Mouse (Mus musculus) MEL (cell line): ENCODE measurements around the gene Mrgprg. TPM values are rescaled to one million over a fixed set of nuclear protein-coding genes. Genes with fewer than 3 reads are reported as not detected.

Source experiments
- DNase-seq: peaks from one replicate; pipeline ENCODE4 v3.0.0; 2011; ENCODE audit warnings: low read depth, low spot score
- H3K27ac ChIP-seq: 2 replicates; pipeline ENCODE4 v1.5.1; 2012; ENCODE audit warnings: low read depth, mild to moderate bottlenecking, control low read depth, low read length, moderate library complexity; ENCODE audit not compliant: control insufficient read depth
- H3K27me3 ChIP-seq, 2 experiments: fragments of 150-350 bp in 1 of 2; sonication (generic) in 1 of 2; 2 replicates each; pipeline ENCODE4 v1.6.1; 2012; ENCODE audit warnings: low read length in 2 of 2, mild to moderate bottlenecking in 2 of 2, improper control_type of control experiment in 1 of 2, moderate library complexity in 1 of 2; ENCODE audit not compliant: insufficient read depth in 2 of 2, control insufficient read depth in 1 of 2
- H3K36me3 ChIP-seq, 2 experiments: 2 replicates each; pipeline ENCODE4 v1.6.1; 2012 to 2014; ENCODE audit warnings: low read length in 2 of 2, improper control_type of control experiment in 1 of 2, inconsistent platforms in 1 of 2, mild to moderate bottlenecking in 1 of 2; ENCODE audit not compliant: insufficient read depth in 2 of 2, control insufficient read depth in 1 of 2
- H3K4me1 ChIP-seq, 2 experiments: fragments of 150-350 bp in 1 of 2; sonication (generic) in 1 of 2; 2 replicates each; pipeline ENCODE4 v1.6.1; 2012; ENCODE audit warnings: low read length in 2 of 2, improper control_type of control experiment in 1 of 2, mild to moderate bottlenecking in 1 of 2; ENCODE audit not compliant: insufficient read depth in 2 of 2, control insufficient read depth in 1 of 2
- H3K4me3 ChIP-seq, 2 experiments: fragments of 150-350 bp in 1 of 2; sonication (generic) in 1 of 2; 2 replicates each; pipeline ENCODE4 v1.5.1; 2012; ENCODE audit warnings: low read depth in 2 of 2, low read length in 2 of 2, mild to moderate bottlenecking in 2 of 2, moderate library complexity in 2 of 2, control low read depth in 1 of 2, improper control_type of control experiment in 1 of 2; ENCODE audit not compliant: control insufficient read depth in 1 of 2, insufficient read depth in 1 of 2
- H3K79me2 ChIP-seq: 2 replicates; pipeline ENCODE4 v1.6.1; 2012; ENCODE audit warnings: mild to moderate bottlenecking, low read length, moderate library complexity; ENCODE audit not compliant: control insufficient read depth, poor library complexity, insufficient read depth
- H3K9ac ChIP-seq: 2 replicates; pipeline ENCODE4 v1.6.1; 2012; ENCODE audit warnings: low read depth, mild to moderate bottlenecking, control low read depth, low read length, moderate library complexity; ENCODE audit not compliant: control insufficient read depth, poor library complexity, severe bottlenecking
- H3K9me3 ChIP-seq: fragments of 150-350 bp; sonication (generic); replicated peaks from 2 replicates; pipeline ENCODE4 v1.6.1; 2012; ENCODE audit warnings: mild to moderate bottlenecking, low read length, improper control_type of control experiment, moderate library complexity; ENCODE audit not compliant: insufficient read depth
- BHLHE40 ChIP-seq: IDR thresholded peaks from 2 replicates; pipeline ENCODE4 v1.6.1; 2012; ENCODE audit warnings: low read depth, mild to moderate bottlenecking, inconsistent platforms, low read length, improper control_type of control experiment, borderline replicate concordance
- CHD1 ChIP-seq: IDR thresholded peaks from 2 replicates; pipeline ENCODE4 v1.6.1; 2012; ENCODE audit warnings: low read depth, mild to moderate bottlenecking, inconsistent platforms, low read length, improper control_type of control experiment
- CHD2 ChIP-seq: IDR thresholded peaks from 2 replicates; pipeline ENCODE4 v1.6.1; 2011; ENCODE audit warnings: low read length, improper control_type of control experiment
- ETS1 ChIP-seq: IDR thresholded peaks from 2 replicates; pipeline ENCODE4 v1.6.1; 2012; ENCODE audit warnings: low read depth, mild to moderate bottlenecking, inconsistent platforms, low read length, improper control_type of control experiment, moderate library complexity
- HCFC1 ChIP-seq: IDR thresholded peaks from 2 replicates; pipeline ENCODE4 v1.6.1; 2012; ENCODE audit warnings: low read depth, mild to moderate bottlenecking, inconsistent platforms, low read length, improper control_type of control experiment, moderate library complexity
- MAFK ChIP-seq: IDR thresholded peaks from 2 replicates; pipeline ENCODE4 v1.6.1; 2011; ENCODE audit warnings: low read depth, mild to moderate bottlenecking, low read length, improper control_type of control experiment, borderline replicate concordance
- MAZ ChIP-seq: IDR thresholded peaks from 2 replicates; pipeline ENCODE4 v1.6.1; 2012; ENCODE audit warnings: low read depth, mild to moderate bottlenecking, inconsistent platforms, low read length, improper control_type of control experiment
- MEF2A ChIP-seq: IDR thresholded peaks from 2 replicates; pipeline ENCODE4 v1.6.1; 2014; ENCODE audit warnings: low read depth, mild to moderate bottlenecking, inconsistent platforms, low read length, improper control_type of control experiment; ENCODE audit not compliant: poor library complexity, insufficient replicate concordance, severe bottlenecking; ENCODE audit errors: extremely low read depth
- MXI1 ChIP-seq: IDR thresholded peaks from 2 replicates; pipeline ENCODE4 v1.6.1; 2011; ENCODE audit warnings: mild to moderate bottlenecking, low read depth, low read length, improper control_type of control experiment
- NELFE ChIP-seq: IDR thresholded peaks from 2 replicates; pipeline ENCODE4 v1.6.1; 2011; ENCODE audit warnings: low read depth, low read length, improper control_type of control experiment
- POLR2A ChIP-seq, 2 experiments: IDR thresholded peaks; 2 replicates each; pipeline ENCODE4 v1.6.1; 2011 to 2012; ENCODE audit warnings: low read length in 2 of 2, mild to moderate bottlenecking in 2 of 2, control low read depth in 1 of 2, improper control_type of control experiment in 1 of 2, low read depth in 1 of 2, moderate library complexity in 1 of 2; ENCODE audit not compliant: control insufficient read depth in 1 of 2, insufficient read depth in 1 of 2, poor library complexity in 1 of 2
- POLR2AphosphoS2 ChIP-seq: IDR thresholded peaks from 2 replicates; pipeline ENCODE4 v1.6.1; 2011; ENCODE audit warnings: low read length, improper control_type of control experiment
- POLR2AphosphoS5 ChIP-seq: IDR thresholded peaks from 2 replicates; pipeline ENCODE4 v1.6.1; 2012; ENCODE audit warnings: low read depth, borderline replicate concordance, mild to moderate bottlenecking, inconsistent platforms, low read length, moderate library complexity, mixed read lengths
- RAD21 ChIP-seq: IDR thresholded peaks from 2 replicates; pipeline ENCODE4 v1.6.1; 2011; ENCODE audit warnings: mild to moderate bottlenecking, low read depth, low read length, improper control_type of control experiment
- RCOR1 ChIP-seq: IDR thresholded peaks from 2 replicates; pipeline ENCODE4 v1.6.1; 2012; ENCODE audit warnings: low read depth, mild to moderate bottlenecking, inconsistent platforms, low read length, improper control_type of control experiment
- SMC3 ChIP-seq: IDR thresholded peaks from 2 replicates; pipeline ENCODE4 v1.6.1; 2011; ENCODE audit warnings: low read depth, low read length, improper control_type of control experiment
- TBP ChIP-seq: IDR thresholded peaks from 2 replicates; pipeline ENCODE4 v1.8.0; 2011; ENCODE audit warnings: low read depth, low read length, improper control_type of control experiment
- UBTF ChIP-seq: IDR thresholded peaks from 2 replicates; pipeline ENCODE4 v1.6.1; 2012; ENCODE audit warnings: low read depth, mild to moderate bottlenecking, inconsistent platforms, low read length, improper control_type of control experiment, moderate library complexity, borderline replicate concordance; ENCODE audit not compliant: insufficient read depth
- USF1 ChIP-seq: IDR thresholded peaks from 2 replicates; pipeline ENCODE4 v1.6.1; 2014; ENCODE audit warnings: low read depth, mild to moderate bottlenecking, inconsistent platforms, low read length, improper control_type of control experiment, moderate library complexity
- USF2 ChIP-seq, 2 experiments: IDR thresholded peaks; 2 replicates each; pipeline ENCODE4 v1.6.1; 2011 to 2012; ENCODE audit warnings: improper control_type of control experiment in 2 of 2, low read length in 2 of 2, borderline replicate concordance in 1 of 2, inconsistent platforms in 1 of 2, low read depth in 1 of 2, mild to moderate bottlenecking in 1 of 2; ENCODE audit not compliant: insufficient read depth in 1 of 2
- ZC3H11A ChIP-seq: IDR thresholded peaks from 2 replicates; pipeline ENCODE4 v1.6.1; 2012; ENCODE audit warnings: low read depth, mild to moderate bottlenecking, inconsistent platforms, low read length, improper control_type of control experiment
- ZNF384 ChIP-seq: IDR thresholded peaks from 2 replicates; pipeline ENCODE4 v1.6.1; 2012; ENCODE audit warnings: low read depth, mild to moderate bottlenecking, inconsistent platforms, low read length, improper control_type of control experiment
- polyA plus RNA-seq, 2 experiments: library from polyadenylated mRNA; stranded (reverse) in 1 of 2; unstranded in 1 of 2; fragments of >175 nt in 1 of 2; fragments of >200 nt in 1 of 2; gene quantifications; 2 replicates each; pipeline versions ENCODE4 v1.2.1 to v1.2.4; 2012; ENCODE audit warnings: low replicate concordance in 2 of 2, low read depth in 1 of 2; ENCODE audit not compliant: insufficient read length in 2 of 2, insufficient read depth in 1 of 2, missing spikeins in 1 of 2
- total RNA-seq: library from RNA; depleted of rRNA; stranded (reverse); fragments of 300-350 nt; gene quantifications from 2 replicates; pipeline ENCODE4 v1.2.3, GENCODE M21; 2012

Gene Mrgprg
- total and polyA plus RNA-seq, 3 experiments: not detected

GRCm38 (mm10) chr7:143776137-143776536 is 9.3 kb upstream of the Mrgprg start:
- Histone ChIP-seq H3K36me3 (no peaks in the 10 kb centered on the region), H3K27ac (no peak overlapping the region), H3K27me3 (peaks cover 0 to 2% of the 10 kb centered on the region in 2 experiments; a peak in 1 of 4 replicates), H3K79me2 (no peaks in the 10 kb centered on the region), H3K9me3 (no peaks in the 10 kb centered on the region), H3K4me3 (no peak overlapping the region), H3K9ac (no peak overlapping the region), H3K4me1 (no peaks in the 10 kb centered on the region)
- no peak for DNase-seq
- TF ChIP-seq BHLHE40 (no peak), ZNF384 (no peak), RCOR1 (no peak), MAZ (no peak), TBP (no peak), UBTF (no peak), ETS1 (no peak), POLR2AphosphoS5 (no peak), POLR2A (IDR thresholded peaks at IDR 0.05; ENCODE audit: control insufficient read depth in 1 of 2, insufficient read depth in 1 of 2, low read depth in 1 of 2, low read length in 2 of 2, poor library complexity in 1 of 2) (no peak), NELFE (no peak), SMC3 (no peak), MEF2A (no peak), USF2 (IDR thresholded peaks at IDR 0.05; ENCODE audit: borderline replicate concordance in 1 of 2, insufficient read depth in 1 of 2, low read depth in 1 of 2, low read length in 2 of 2) (no peak), MXI1 (no peak), HCFC1 (no peak), POLR2AphosphoS2 (no peak), RAD21 (no peak), USF1 (no peak), CHD2 (no peak)

DNA sequence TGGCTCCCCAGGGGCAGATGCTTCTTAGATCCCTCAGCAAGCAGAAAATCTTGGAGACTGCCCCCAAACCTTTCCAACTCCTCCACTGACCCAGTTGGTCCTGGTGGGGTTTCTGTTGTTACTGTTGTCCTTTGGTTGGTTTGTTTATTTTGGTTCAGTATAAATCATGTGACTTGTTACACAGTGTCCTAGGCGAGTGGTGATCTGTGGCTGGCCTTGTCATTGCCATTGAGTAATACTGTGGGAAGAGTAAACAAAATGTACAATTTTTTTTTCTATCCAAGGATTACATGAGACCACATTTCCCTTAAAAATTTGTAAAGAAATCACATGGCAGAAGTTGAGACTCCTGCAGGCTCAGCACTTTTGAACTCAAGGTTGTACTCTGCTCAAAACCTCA is 2.7 kb upstream of the Mrgprg start:
- no peaks in the 10 kb centered on the region for H3K4me1 ChIP-seq
- TF ChIP-seq ZC3H11A (no peak), ZNF384 (no peak), CHD1 (no peak), MAFK (no peak), USF2 (IDR thresholded peaks at IDR 0.05; ENCODE audit: borderline replicate concordance in 1 of 2, insufficient read depth in 1 of 2, low read depth in 1 of 2, low read length in 2 of 2) (no peak), MAZ (no peak), UBTF (no peak), NELFE (no peak), ETS1 (no peak), SMC3 (no peak)
- TF ChIP-seq, all 39 proteins: peak for 0
- Histone ChIP-seq H3K36me3 (no peaks in the 10 kb centered on the region), H3K27me3 (no peaks in the 10 kb centered on the region; a peak in 1 of 4 replicates), H3K4me3 (no peak overlapping the region), H3K79me2 (no peaks in the 10 kb centered on the region), H3K27ac (no peak overlapping the region), H3K9me3 (no peaks in the 10 kb centered on the region), H3K9ac (no peak overlapping the region)
- DNase-seq: no peak
